Mouse (Mus musculus): Measurements from ENCODE around the gene Bpifa2.

- no peak for TF ChIP-seq CTCF (IDR thresholded peaks at IDR 0.05; ENCODE audit: extremely low read depth, insufficient read depth, low read length)
- TF ChIP-seq POLR2A (IDR thresholded peaks at IDR 0.05; ENCODE audit: extremely low read depth, insufficient read depth, low read length) = no peak
Measured at GRCm38 (mm10) chr2:154005094-154005493, 3.0 kb upstream of the Bpifa2 start.
